ENCODE assay signal across 11 mouse cellular contexts in the genomic region with DNA sequence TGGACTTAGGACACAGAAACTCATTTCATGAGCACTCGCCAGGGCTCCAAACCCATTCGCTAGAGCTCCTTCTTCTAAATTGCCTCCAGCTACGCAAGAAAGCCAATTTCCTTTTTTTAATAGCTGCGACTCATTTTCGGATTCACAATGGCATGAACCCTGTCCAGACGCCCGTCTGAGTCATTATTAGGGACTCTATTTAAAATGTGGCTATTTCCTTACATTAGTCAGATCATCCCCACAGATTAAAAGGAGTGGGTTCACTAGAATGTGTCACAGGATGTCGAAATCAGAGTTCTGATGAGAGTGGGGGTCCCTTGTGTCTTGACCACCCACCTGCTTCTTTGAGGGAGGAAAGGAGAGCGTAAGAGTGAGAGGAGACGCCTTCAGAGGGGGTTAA.
"Had no signal": no experiment of that assay in that cellular context is flagged by ENCODE, and none has a peak within 500 bp of the region (broad histone marks: within the 10 kb centered on the region; RNA-seq: fewer than 3 reads in every experiment).

No protein-coding gene starts in this region.

- H3K4me2 ChIP-seq: lung, embryonic 14.5 days; midbrain, embryonic 12.5 days; neural tube, embryonic 13.5 days; neural tube, embryonic 15.5 days had no signal

- ATAC-seq: midbrain, embryonic 16.5 days had no signal

- H3K9ac ChIP-seq: lung, embryonic 14.5 days; midbrain, embryonic 12.5 days; neural tube, embryonic 13.5 days; neural tube, embryonic 15.5 days had no signal

- H3K4me1 ChIP-seq: midbrain, embryonic 12.5 days had no signal

- H3K36me3 ChIP-seq: midbrain, embryonic 10.5 days; midbrain, embryonic 12.5 days; neural tube, embryonic 13.5 days; neural tube, embryonic 15.5 days had no signal

- H3K9me3 ChIP-seq: midbrain, embryonic 10.5 days; midbrain, embryonic 12.5 days; neural tube, embryonic 13.5 days; neural tube, embryonic 15.5 days had no signal

- H3K4me3 ChIP-seq: midbrain, embryonic 10.5 days; midbrain, embryonic 12.5 days; myocyte; neural tube, embryonic 13.5 days; neural tube, embryonic 15.5 days had no signal

- H3K27me3 ChIP-seq: midbrain, embryonic 12.5 days; neural tube, embryonic 13.5 days; neural tube, embryonic 15.5 days had no signal

- H3K27ac ChIP-seq: midbrain, embryonic 10.5 days; midbrain, embryonic 12.5 days; neural tube, embryonic 13.5 days; neural tube, embryonic 15.5 days had no signal

- DNase-seq: midbrain, embryonic 14.5 days; right cerebral cortex, postnatal 25 days; right cerebral cortex, postnatal 4 days; thymus, adult 18-20 months had no signal
